Comparison of ENCODE assay signal across 26 mouse cellular contexts in genomic region chr6:54084046-54084445, GRCm38 (mm10).
"Had no signal": no experiment of that assay in that cellular context is flagged by ENCODE, and none has a peak within 500 bp of the region (broad histone marks: within the 10 kb centered on the region; RNA-seq: fewer than 3 reads in every experiment).

No protein-coding gene starts in this region.

- H3K4me1 ChIP-seq: hindbrain, embryonic 15.5 days; limb, embryonic 13.5 days; limb, embryonic 15.5 days; liver, embryonic 12.5 days had no signal

- H3K9ac ChIP-seq: heart, embryonic 13.5 days; heart, embryonic 15.5 days; hindbrain, embryonic 13.5 days; hindbrain, embryonic 15.5 days; kidney, embryonic 15.5 days; limb, embryonic 13.5 days; limb, embryonic 15.5 days; liver, embryonic 12.5 days; liver, embryonic 14.5 days had no signal

- H3K9me3 ChIP-seq: heart, embryonic 10.5 days; heart, embryonic 13.5 days; heart, embryonic 15.5 days; hindbrain, embryonic 13.5 days; hindbrain, embryonic 15.5 days; kidney, embryonic 15.5 days; limb, embryonic 13.5 days; limb, embryonic 15.5 days; liver, embryonic 12.5 days had no signal

- H3K27ac ChIP-seq: heart, embryonic 10.5 days; heart, embryonic 13.5 days; heart, embryonic 15.5 days; hindbrain, embryonic 13.5 days; hindbrain, embryonic 15.5 days; hindbrain, postnatal 0 days; kidney, embryonic 15.5 days; kidney, postnatal 0 days; limb, embryonic 13.5 days; limb, embryonic 15.5 days; liver, embryonic 12.5 days; liver, embryonic 14.5 days had no signal

- H3K36me3 ChIP-seq: heart, embryonic 10.5 days; heart, embryonic 13.5 days; heart, embryonic 15.5 days; hindbrain, embryonic 13.5 days; hindbrain, embryonic 15.5 days; kidney, embryonic 15.5 days; limb, embryonic 13.5 days; limb, embryonic 15.5 days; liver, embryonic 12.5 days had no signal

- H3K4me3 ChIP-seq: heart, embryonic 10.5 days; heart, embryonic 13.5 days; heart, embryonic 15.5 days; hindbrain, embryonic 13.5 days; hindbrain, embryonic 15.5 days; kidney, embryonic 15.5 days; limb, embryonic 13.5 days; limb, embryonic 15.5 days; liver, embryonic 12.5 days had no signal

- H3K4me2 ChIP-seq: heart, embryonic 13.5 days; heart, embryonic 15.5 days; hindbrain, embryonic 13.5 days; hindbrain, embryonic 15.5 days; kidney, embryonic 15.5 days; limb, embryonic 13.5 days; limb, embryonic 15.5 days; liver, embryonic 12.5 days had no signal

- H3K27me3 ChIP-seq: heart, embryonic 13.5 days; heart, embryonic 15.5 days; hindbrain, embryonic 13.5 days; hindbrain, embryonic 15.5 days; kidney, embryonic 15.5 days; limb, embryonic 13.5 days; limb, embryonic 15.5 days; liver, embryonic 12.5 days had no signal

- ATAC-seq: hindbrain, postnatal 0 days; intestine, embryonic 16.5 days; liver, embryonic 12.5 days had no signal

- DNase-seq: gastrocnemius, postnatal 14 days; gastrocnemius, postnatal 36 days; heart, adult 18-20 months; heart, postnatal 14 days; heart, postnatal 36 days; kidney, adult 11 months; kidney, adult 2 months; kidney, adult 9 months; kidney, postnatal 14 days; kidney, postnatal 36 days; layer of hippocampus, adult 9-11 months; layer of hippocampus, postnatal 36 days; left cerebral cortex, postnatal 4 days had no signal
